Mouse (Mus musculus) myocyte (in vitro differentiated cells): Measurements from ENCODE around the gene Olfr124.

Experiments used
- CEBPB ChIP-seq: IDR thresholded peaks from 2 replicates; pipeline ENCODE4 v1.6.1; 2011; ENCODE audit warnings: mild to moderate bottlenecking, moderate library complexity; ENCODE audit not compliant: poor library complexity, insufficient read depth, severe bottlenecking
- E2F4 ChIP-seq: IDR thresholded peaks from one replicate; pipeline ENCODE4 v1.6.1; 2011; ENCODE audit warnings: mild to moderate bottlenecking, control low read depth, moderate library complexity; ENCODE audit not compliant: insufficient read depth
- MAX ChIP-seq: IDR thresholded peaks from one replicate; pipeline ENCODE4 v1.6.1; 2011; ENCODE audit warnings: low read depth, mild to moderate bottlenecking, control low read depth
- POLR2A ChIP-seq: IDR thresholded peaks from one replicate; pipeline ENCODE4 v1.6.1; 2011; ENCODE audit warnings: low read depth, mild to moderate bottlenecking, control low read depth, moderate library complexity; ENCODE audit not compliant: insufficient read length
- SRF ChIP-seq: IDR thresholded peaks from one replicate; pipeline ENCODE4 v1.6.1; 2011; ENCODE audit warnings: low read depth; ENCODE audit not compliant: control insufficient read depth, insufficient read length
- TCF12 ChIP-seq: IDR thresholded peaks from one replicate; pipeline ENCODE4 v1.6.1; 2011; ENCODE audit warnings: mild to moderate bottlenecking, control low read depth; ENCODE audit not compliant: poor library complexity, insufficient read depth, severe bottlenecking
- TCF3 ChIP-seq: IDR thresholded peaks from one replicate; pipeline ENCODE4 v1.6.1; 2011; ENCODE audit warnings: low read depth, control low read depth; ENCODE audit not compliant: insufficient read length
- USF1 ChIP-seq: IDR thresholded peaks from one replicate; pipeline ENCODE4 v1.6.1; 2011; ENCODE audit warnings: low read depth, mild to moderate bottlenecking, control low read depth, moderate library complexity

DNA sequence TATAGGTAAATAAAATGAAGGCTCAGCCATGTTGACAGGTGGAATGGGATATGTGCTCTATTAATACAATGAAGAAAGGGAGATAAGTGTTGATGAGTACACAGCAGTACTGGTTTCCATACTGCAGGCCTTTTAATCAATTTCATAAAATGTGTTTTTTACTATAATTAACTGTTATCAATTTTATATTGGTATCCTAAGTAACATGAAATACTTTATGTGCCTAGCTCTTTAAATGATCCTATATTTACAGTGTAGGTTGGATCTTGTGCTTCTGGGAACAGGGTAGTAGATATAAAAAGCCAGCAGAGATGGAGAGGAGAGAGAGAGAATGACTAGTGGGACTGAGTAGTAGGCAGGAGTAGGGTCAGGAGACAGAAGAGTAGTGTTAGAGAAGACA lies 47.5 kb downstream of the Olfr124 start, which contains the start of gene Olfr126:
- TF ChIP-seq TCF12 (no peak), SRF (no peak), CEBPB (no peak), TCF3 (no peak), MAX (no peak), POLR2A (no peak), USF1 (no peak), E2F4 (no peak)
